Mouse (Mus musculus): Measurements from ENCODE around the gene Tedc2.
A peak's percentile ranks its signal among the peaks of the same experiment; 100 is the strongest.

Tedc2 gene

GRCm38 (mm10) chr17:24211631-24212440, 8.8 kb downstream of the Tedc2 start:
- DNase-seq: peak; percentile 59 to 75

- DNase-seq: no peak
Measured at GRCm38 (mm10) chr17:24210591-24210990, 10.1 kb downstream of the Tedc2 start.

GRCm38 (mm10) chr17:24209916-24210240, 10.8 kb downstream of the Tedc2 start:
- no peak for DNase-seq

- DNase-seq: peak in 1 of 2 experiments; percentile 43
Measured at GRCm38 (mm10) chr17:24209043-24209915, 11.4 kb downstream of the Tedc2 start, which contains the start of gene Ntn3. Gene Ntn3, minus strand, starts transcription at chr17:24209531.

GRCm38 (mm10) chr17:24208641-24209042, 12.0 kb downstream of the Tedc2 start:
- peak in 1 of 2 experiments; percentile 58 for DNase-seq

- no peak for DNase-seq
Measured at GRCm38 (mm10) chr17:24207768-24208640, 12.6 kb downstream of the Tedc2 start.

- DNase-seq: peak in 1 of 2 experiments; percentile 67
Measured at GRCm38 (mm10) chr17:24206451-24207351, 13.9 kb downstream of the Tedc2 start.

GRCm38 (mm10) chr17:24205908-24206361, 14.7 kb downstream of the Tedc2 start:
- peak; percentile 43 to 72 for DNase-seq

- peak; percentile 92 to 96 for DNase-seq
Measured at GRCm38 (mm10) chr17:24205284-24205888, 15.3 kb downstream of the Tedc2 start, which contains the start of gene Tbc1d24. Gene Tbc1d24, minus strand, starts transcription at chr17:24205562.

GRCm38 (mm10) chr17:24204846-24205245, 15.8 kb downstream of the Tedc2 start:
- DNase-seq: no peak

GRCm38 (mm10) chr17:24203611-24204534, 16.8 kb downstream of the Tedc2 start:
- no peak for DNase-seq

GRCm38 (mm10) chr17:24203068-24203467, 17.6 kb downstream of the Tedc2 start:
- DNase-seq: no peak

GRCm38 (mm10) chr17:24201092-24201491, 19.6 kb downstream of the Tedc2 start:
- no peak for DNase-seq

- peak; percentile 22 to 30 for DNase-seq
Measured at GRCm38 (mm10) chr17:24199741-24200140, 20.9 kb downstream of the Tedc2 start.

- no peak for DNase-seq
Measured at GRCm38 (mm10) chr17:24199252-24199651, 21.4 kb downstream of the Tedc2 start.

- no peak for DNase-seq
Measured at GRCm38 (mm10) chr17:24197032-24197824, 23.4 kb downstream of the Tedc2 start.

- no peak for DNase-seq
Measured at GRCm38 (mm10) chr17:24195349-24195748, 25.3 kb downstream of the Tedc2 start.

GRCm38 (mm10) chr17:24193769-24194168, 26.9 kb downstream of the Tedc2 start:
- no peak for DNase-seq

- no peak for DNase-seq
Measured at GRCm38 (mm10) chr17:24193268-24193667, 27.4 kb downstream of the Tedc2 start.

All from kidney, postnatal 36 days (tissue).